Mouse (Mus musculus) myocyte (in vitro differentiated cells): ENCODE data around the gene Rxra.

Experiments used
- CEBPB ChIP-seq: IDR thresholded peaks from 2 replicates; pipeline ENCODE4 v1.6.1; 2011; ENCODE audit warnings: mild to moderate bottlenecking, moderate library complexity; ENCODE audit not compliant: poor library complexity, insufficient read depth, severe bottlenecking
- E2F4 ChIP-seq: IDR thresholded peaks from one replicate; pipeline ENCODE4 v1.6.1; 2011; ENCODE audit warnings: mild to moderate bottlenecking, control low read depth, moderate library complexity; ENCODE audit not compliant: insufficient read depth
- MAX ChIP-seq: IDR thresholded peaks from one replicate; pipeline ENCODE4 v1.6.1; 2011; ENCODE audit warnings: low read depth, mild to moderate bottlenecking, control low read depth
- MYOD1 ChIP-seq, 3 experiments: IDR thresholded peaks; one replicate each; pipeline ENCODE4 v1.6.1; 2011; ENCODE audit warnings: control low read depth in 2 of 3, low read depth in 2 of 3, mild to moderate bottlenecking in 2 of 3, moderate library complexity in 1 of 3; ENCODE audit not compliant: insufficient read length in 2 of 3, control insufficient read depth in 1 of 3
- MYOG ChIP-seq, 3 experiments: IDR thresholded peaks; one replicate each; pipeline ENCODE4 v1.6.1; 2011; ENCODE audit warnings: control low read depth in 2 of 3, low read depth in 2 of 3, mild to moderate bottlenecking in 2 of 3; ENCODE audit not compliant: insufficient read length in 2 of 3, control insufficient read depth in 1 of 3, insufficient read depth in 1 of 3
- POLR2A ChIP-seq: IDR thresholded peaks from one replicate; pipeline ENCODE4 v1.6.1; 2011; ENCODE audit warnings: low read depth, mild to moderate bottlenecking, control low read depth, moderate library complexity; ENCODE audit not compliant: insufficient read length
- POLR2AphosphoS2 ChIP-seq: IDR thresholded peaks from one replicate; pipeline ENCODE4 v1.6.1; 2011; ENCODE audit warnings: low read depth, control low read depth; ENCODE audit not compliant: insufficient read length
- REST ChIP-seq: IDR thresholded peaks from one replicate; pipeline ENCODE4 v1.6.1; 2011; ENCODE audit warnings: mild to moderate bottlenecking, control low read depth, moderate library complexity; ENCODE audit not compliant: insufficient read depth, insufficient read length
- SRF ChIP-seq: IDR thresholded peaks from one replicate; pipeline ENCODE4 v1.6.1; 2011; ENCODE audit warnings: low read depth; ENCODE audit not compliant: control insufficient read depth, insufficient read length
- TCF12 ChIP-seq: IDR thresholded peaks from one replicate; pipeline ENCODE4 v1.6.1; 2011; ENCODE audit warnings: mild to moderate bottlenecking, control low read depth; ENCODE audit not compliant: poor library complexity, insufficient read depth, severe bottlenecking
- TCF3 ChIP-seq: IDR thresholded peaks from one replicate; pipeline ENCODE4 v1.6.1; 2011; ENCODE audit warnings: low read depth, control low read depth; ENCODE audit not compliant: insufficient read length
- USF1 ChIP-seq: IDR thresholded peaks from one replicate; pipeline ENCODE4 v1.6.1; 2011; ENCODE audit warnings: low read depth, mild to moderate bottlenecking, control low read depth, moderate library complexity

GRCm38 (mm10) chr2:27645471-27645870 lies 30.8 kb upstream of the Rxra start:
- TF ChIP-seq POLR2AphosphoS2 (no peak), TCF12 (no peak), POLR2A (no peak), USF1 (no peak), CEBPB (no peak), MYOG (IDR thresholded peaks at IDR 0.05; ENCODE audit: control insufficient read depth in 1 of 3, insufficient read depth in 1 of 3, insufficient read length in 2 of 3, low read depth in 2 of 3) (no peak), MAX (no peak), REST (no peak), MYOD1 (IDR thresholded peaks at IDR 0.05; ENCODE audit: control insufficient read depth in 1 of 3, insufficient read length in 2 of 3, low read depth in 2 of 3) (no peak), E2F4 (no peak), SRF (no peak), TCF3 (no peak)
